Mouse (Mus musculus): Measurements from ENCODE around the gene Cox6b1.

Cox6b1 gene

GRCm38 (mm10) chr7:30584339-30584738, 41.6 kb downstream of the Cox6b1 start:
- DNase-seq = no peak

- no peak for DNase-seq
Measured at GRCm38 (mm10) chr7:30581547-30581946, 44.4 kb downstream of the Cox6b1 start.

GRCm38 (mm10) chr7:30579950-30580349, 46.0 kb downstream of the Cox6b1 start:
- no peak for DNase-seq

GRCm38 (mm10) chr7:30572969-30573368, 53.0 kb downstream of the Cox6b1 start:
- peak; percentile 76 for DNase-seq

GRCm38 (mm10) chr7:30572389-30572788, 53.6 kb downstream of the Cox6b1 start:
- no peak for DNase-seq

- DNase-seq = no peak
Measured at GRCm38 (mm10) chr7:30567555-30567954, 58.4 kb downstream of the Cox6b1 start.

Measured in kidney, adult 9 months (tissue).